Mouse (Mus musculus) WW6 (cell line): ENCODE results near the gene Sh3bgrl.

ENCODE experiments used
- DNase-seq: peaks from one replicate; pipeline ENCODE4 v3.0.0-alpha.2; 2013; ENCODE audit warnings: low read depth, low spot score

Gene Sh3bgrl

GRCm38 (mm10) chrX:109131834-109132233 lies 36.7 kb downstream of the Sh3bgrl start:
- no peak for DNase-seq

GRCm38 (mm10) chrX:109132463-109132862 lies 37.3 kb downstream of the Sh3bgrl start:
- no peak for DNase-seq

GRCm38 (mm10) chrX:109133500-109133899 lies 38.3 kb downstream of the Sh3bgrl start:
- no peak for DNase-seq

- DNase-seq = no peak
These were observed 41.1 kb downstream of the Sh3bgrl start for GRCm38 (mm10) chrX:109136306-109136705.

GRCm38 (mm10) chrX:109136820-109137219 lies 41.7 kb downstream of the Sh3bgrl start:
- no peak for DNase-seq

GRCm38 (mm10) chrX:109137295-109137694 lies 42.1 kb downstream of the Sh3bgrl start:
- DNase-seq = no peak

GRCm38 (mm10) chrX:109141337-109141870 lies 46.2 kb downstream of the Sh3bgrl start:
- DNase-seq = no peak

- no peak for DNase-seq
These were observed 47.1 kb downstream of the Sh3bgrl start for GRCm38 (mm10) chrX:109142281-109142680.

- DNase-seq = no peak
These were observed 50.6 kb downstream of the Sh3bgrl start for GRCm38 (mm10) chrX:109145779-109146178.

- no peak for DNase-seq
These were observed 51.9 kb downstream of the Sh3bgrl start for GRCm38 (mm10) chrX:109147108-109147507.

GRCm38 (mm10) chrX:109151228-109151627 lies 56.1 kb downstream of the Sh3bgrl start:
- DNase-seq = no peak

- no peak for DNase-seq
These were observed 65.2 kb downstream of the Sh3bgrl start for GRCm38 (mm10) chrX:109160326-109160725.

- no peak for DNase-seq
These were observed 65.7 kb downstream of the Sh3bgrl start for GRCm38 (mm10) chrX:109160901-109161300.

GRCm38 (mm10) chrX:109175038-109175437 lies 79.9 kb downstream of the Sh3bgrl start:
- DNase-seq = no peak

- DNase-seq = no peak
These were observed 80.3 kb downstream of the Sh3bgrl start for GRCm38 (mm10) chrX:109175470-109175869.

GRCm38 (mm10) chrX:109184706-109185478 lies 89.7 kb downstream of the Sh3bgrl start:
- DNase-seq = no peak

GRCm38 (mm10) chrX:109189607-109190006 lies 94.4 kb downstream of the Sh3bgrl start:
- DNase-seq = no peak

GRCm38 (mm10) chrX:109190969-109191368 lies 95.8 kb downstream of the Sh3bgrl start:
- no peak for DNase-seq

- no peak for DNase-seq
These were observed 96.3 kb downstream of the Sh3bgrl start for GRCm38 (mm10) chrX:109191436-109191835.

GRCm38 (mm10) chrX:109196468-109196867 lies 101.3 kb downstream of the Sh3bgrl start, which contains the start of gene Gm6377:
TSS of gene Gm6377 (plus strand) at chrX:109196756.
- no peak for DNase-seq

GRCm38 (mm10) chrX:109207843-109208242 lies 112.7 kb downstream of the Sh3bgrl start:
- DNase-seq = no peak

GRCm38 (mm10) chrX:109228720-109229119 lies 133.6 kb downstream of the Sh3bgrl start:
- no peak for DNase-seq

- no peak for DNase-seq
These were observed 140.3 kb downstream of the Sh3bgrl start for GRCm38 (mm10) chrX:109235383-109236036.
